Mouse (Mus musculus): Measurements from ENCODE around the gene Tgfbr2.

Tgfbr2 gene

GRCm38 (mm10) chr9:116193535-116193881, 18.3 kb upstream of the Tgfbr2 start:
- no peak for DNase-seq

- no peak for DNase-seq
Observed at GRCm38 (mm10) chr9:116192826-116193534, 17.8 kb upstream of the Tgfbr2 start.

GRCm38 (mm10) chr9:116192253-116192652, 17.1 kb upstream of the Tgfbr2 start:
- no peak for DNase-seq

- no peak for DNase-seq
Observed at GRCm38 (mm10) chr9:116189831-116190230, 14.7 kb upstream of the Tgfbr2 start.

DNA sequence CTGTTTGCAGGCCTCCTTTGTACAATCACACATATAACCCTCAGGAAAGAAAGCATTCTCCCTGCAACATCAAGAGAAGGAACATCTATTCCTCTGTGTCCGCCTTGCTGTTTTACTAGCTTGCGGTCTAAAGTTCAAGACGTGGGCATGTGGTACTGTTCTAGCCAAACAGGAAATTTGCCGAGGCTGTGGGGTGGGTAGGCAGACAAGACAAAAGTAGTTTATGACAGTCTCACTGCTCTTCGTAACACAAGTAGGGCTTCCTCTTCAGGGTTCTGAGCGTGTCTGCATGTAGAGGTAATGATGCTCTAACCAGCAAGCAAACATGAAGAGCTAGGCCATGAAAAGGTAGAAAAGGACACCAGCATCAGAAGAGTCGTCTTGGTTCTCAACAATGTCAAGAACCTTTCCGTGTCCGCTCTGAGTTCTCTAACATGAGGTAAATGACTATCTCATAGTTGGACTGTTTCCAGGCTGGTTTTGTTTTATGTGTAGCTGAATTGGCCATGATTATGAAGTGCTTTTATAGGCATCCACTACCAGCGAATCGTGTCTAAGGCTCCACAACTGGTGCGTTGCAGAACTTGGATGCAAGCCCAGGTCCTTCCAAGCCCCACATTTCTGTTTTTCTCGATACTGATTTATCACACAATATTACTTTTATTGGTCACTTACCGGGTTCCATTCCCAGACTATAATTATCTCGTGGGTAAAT, 13.9 kb upstream of the Tgfbr2 start:
- no peak for DNase-seq

DNA sequence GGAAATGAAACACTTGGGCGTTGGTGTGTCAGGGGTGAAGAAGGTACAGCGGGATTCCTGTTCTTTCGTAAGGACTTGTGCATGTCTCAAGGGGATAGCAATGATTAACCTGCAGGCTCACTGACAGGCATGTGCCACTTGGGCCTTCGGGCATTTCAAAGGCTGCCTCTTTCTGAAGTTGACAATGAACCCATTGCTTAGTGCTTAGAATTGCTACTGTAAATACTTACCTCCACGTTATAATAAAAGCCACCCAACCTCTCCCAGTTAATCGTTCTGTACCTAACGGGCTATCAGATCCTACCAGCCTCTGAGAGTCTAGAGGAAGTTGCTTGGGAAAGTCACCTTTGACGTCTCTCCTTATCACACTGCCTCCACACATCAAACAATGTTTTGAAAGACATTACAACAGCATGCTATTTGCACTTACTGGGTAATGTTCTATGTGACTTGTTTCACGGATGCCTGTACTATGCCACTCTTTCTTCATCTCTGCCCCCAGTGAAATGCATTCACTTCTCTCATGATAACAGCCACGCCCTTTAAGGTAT, 12.1 kb upstream of the Tgfbr2 start:
- no peak for DNase-seq

GRCm38 (mm10) chr9:116184903-116185302, 9.7 kb upstream of the Tgfbr2 start:
- DNase-seq, result no peak

- no peak for DNase-seq
Observed at GRCm38 (mm10) chr9:116183035-116183434, 7.9 kb upstream of the Tgfbr2 start.

DNA sequence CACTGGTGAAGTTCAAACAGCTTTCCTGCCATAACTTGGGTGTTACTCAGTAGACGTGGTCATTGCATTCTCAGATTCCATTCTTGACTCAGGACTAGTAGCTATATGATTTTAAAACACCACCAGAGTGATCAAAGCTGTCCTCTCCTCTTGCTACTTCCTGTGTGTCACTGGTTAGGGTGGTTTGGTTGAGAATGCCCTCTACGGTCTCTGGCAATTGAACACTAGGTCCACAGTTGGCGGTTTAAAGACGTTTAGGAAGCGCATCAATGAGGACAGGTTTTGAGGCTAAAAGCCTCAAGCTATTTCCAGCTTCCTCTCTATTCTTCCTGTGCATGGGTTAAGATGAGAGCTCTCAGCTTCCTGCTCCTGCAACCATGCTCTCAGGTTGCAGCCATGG, 6.4 kb upstream of the Tgfbr2 start:
- no peak for DNase-seq

- DNase-seq, result no peak
Observed at GRCm38 (mm10) chr9:116178151-116178550, 3.0 kb upstream of the Tgfbr2 start.

- DNase-seq, result no peak
Observed at GRCm38 (mm10) chr9:116177108-116177507, 1.9 kb upstream of the Tgfbr2 start.

- no peak for DNase-seq
Observed at GRCm38 (mm10) chr9:116175488-116176115, 442 bp upstream of the Tgfbr2 start.

DNA sequence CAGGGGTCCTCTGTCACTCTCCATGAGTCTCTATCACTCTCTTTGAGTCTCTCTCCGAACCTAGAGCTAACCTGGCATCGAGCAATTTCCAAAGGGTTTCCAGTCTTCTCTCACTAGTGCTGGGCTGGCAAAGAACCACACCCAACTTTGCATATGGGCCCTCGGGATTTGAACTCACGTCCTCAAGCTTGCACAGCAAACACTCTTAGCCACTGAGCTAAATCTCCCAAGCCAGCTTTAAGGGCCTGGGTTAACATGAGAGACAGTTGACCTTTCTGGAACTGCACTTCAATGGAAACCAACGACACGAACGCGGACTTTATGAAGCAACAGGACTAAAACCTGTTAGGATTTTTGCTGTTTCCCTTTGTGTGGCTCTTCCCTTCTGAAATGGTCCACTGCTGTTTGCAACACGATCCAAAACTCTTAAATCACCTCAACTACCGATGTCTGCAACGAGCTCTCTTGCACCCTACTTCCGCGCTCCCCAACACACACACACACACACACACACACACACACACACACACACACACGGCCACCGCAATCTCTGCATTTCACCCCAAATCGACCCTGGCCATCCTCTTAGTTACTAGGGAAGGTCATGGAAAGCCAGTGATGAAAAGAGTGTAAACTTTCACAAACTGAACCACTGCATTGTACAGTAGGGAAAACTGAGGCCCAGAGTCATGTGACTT, 1.5 kb downstream of the Tgfbr2 start:
- DNase-seq, result no peak

DNA sequence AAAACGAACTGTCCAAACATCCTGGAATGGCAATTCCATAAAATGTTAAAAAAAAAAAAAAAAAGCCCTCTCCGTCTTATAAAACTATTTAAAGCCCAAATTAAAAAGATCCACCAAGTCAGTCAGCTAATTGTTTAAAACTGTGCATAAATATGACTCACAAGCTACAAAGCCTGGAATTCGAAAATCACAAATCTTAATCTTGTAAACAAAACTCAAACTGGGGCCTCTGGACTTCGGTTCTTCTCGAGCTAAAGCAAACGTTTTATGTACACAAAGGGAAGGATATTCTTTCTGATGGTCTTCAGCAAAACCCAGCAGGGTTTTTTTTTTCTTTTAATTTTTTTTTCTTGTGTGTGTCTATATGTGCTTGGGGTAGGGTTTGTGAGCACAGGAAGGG, 2.1 kb downstream of the Tgfbr2 start:
- DNase-seq, result no peak

- DNase-seq, result no peak
Observed at GRCm38 (mm10) chr9:116169067-116169466, 6.1 kb downstream of the Tgfbr2 start.

DNA sequence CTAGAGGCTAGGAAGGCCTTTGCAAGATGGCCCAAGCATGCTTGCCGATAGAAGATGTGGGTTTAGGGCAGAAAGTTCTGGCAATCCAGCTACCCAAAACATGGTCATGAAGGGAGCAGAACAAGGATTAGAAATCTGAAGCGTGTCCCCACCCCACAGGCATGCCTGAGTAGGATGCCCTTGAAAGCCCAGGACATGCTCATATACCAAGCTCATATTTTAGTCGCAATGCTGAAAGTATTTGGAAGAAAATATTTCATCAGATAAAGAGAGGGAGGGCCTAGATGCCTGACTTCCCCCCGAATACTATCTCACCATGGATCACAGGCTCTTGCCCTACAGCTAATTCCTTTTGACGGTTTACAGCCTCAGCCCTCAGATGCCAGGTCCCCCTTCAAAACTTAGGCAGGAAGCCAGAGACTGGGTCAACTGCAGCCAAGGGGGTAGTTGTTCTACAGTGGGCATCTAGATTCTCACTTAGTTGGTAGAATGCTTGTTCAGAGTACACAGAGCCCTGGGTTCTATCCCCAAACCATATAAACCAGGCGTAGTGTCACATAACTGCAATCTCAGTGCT, 7.8 kb downstream of the Tgfbr2 start:
- no peak for DNase-seq

- DNase-seq, result no peak
Observed at GRCm38 (mm10) chr9:116166363-116166762, 8.8 kb downstream of the Tgfbr2 start.

DNA sequence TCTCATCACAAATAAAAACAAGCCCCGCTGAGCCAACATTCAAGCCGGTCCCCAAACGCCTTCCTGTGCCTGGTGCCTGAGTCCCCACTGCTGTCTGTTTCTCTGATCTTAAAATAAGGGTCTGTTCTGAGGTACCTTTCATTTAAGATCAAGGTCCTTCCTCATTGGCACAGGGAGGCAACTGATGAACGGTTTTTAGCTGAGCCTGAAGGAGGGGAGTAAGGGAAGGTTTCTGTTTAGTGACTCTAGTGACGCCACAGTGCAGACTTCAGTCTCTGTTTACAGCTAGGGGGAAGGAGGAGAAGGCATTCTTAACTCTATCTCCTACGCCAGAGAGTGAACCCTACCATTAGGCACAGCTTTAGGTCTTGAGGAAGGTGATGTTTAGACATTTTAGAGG, 11.3 kb downstream of the Tgfbr2 start:
- no peak for DNase-seq

DNA sequence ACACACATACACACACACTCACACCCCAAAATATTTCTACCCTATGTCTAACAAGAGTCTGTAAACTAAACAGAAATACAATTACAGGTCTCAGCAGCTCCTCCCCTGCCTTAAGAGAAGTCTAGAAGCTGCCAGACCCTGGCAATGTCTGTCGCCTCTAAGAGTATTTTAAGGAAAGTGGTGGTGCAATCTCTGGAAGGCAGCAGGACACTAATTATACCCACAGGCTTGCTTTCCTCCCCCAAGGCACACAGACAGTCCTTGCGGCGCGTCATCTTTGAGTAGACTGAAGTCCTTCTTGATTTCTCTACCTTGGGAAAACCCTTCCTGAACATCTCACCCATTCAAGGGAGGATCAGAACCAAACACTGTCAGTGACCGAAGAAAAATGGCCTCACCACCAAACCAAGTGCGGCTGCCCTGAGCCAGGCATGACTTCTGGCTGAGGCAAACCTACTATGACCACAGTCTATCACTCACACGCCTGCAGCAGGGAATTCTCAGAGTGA, 12.2 kb downstream of the Tgfbr2 start:
- no peak for DNase-seq

DNA sequence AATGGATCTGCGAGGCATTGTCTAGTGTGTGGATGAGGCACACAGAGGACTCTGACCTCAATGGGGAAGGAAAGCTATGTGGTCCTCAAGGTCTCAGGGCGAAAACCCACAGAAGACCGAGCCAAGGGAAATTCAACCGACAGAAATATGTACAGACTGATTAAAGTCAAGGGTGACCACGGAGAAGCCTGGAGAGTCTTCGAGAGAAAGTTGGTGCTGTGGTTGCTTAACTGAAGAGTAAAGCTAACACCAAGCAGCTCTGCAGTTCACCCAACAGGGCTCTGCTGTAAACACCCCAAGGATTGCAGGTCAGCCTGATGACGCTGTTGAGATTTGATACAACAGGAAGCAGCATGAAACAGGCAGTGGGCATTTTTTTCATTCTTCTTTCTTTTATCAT, 14.3 kb downstream of the Tgfbr2 start:
- no peak for DNase-seq

- DNase-seq, result no peak
Observed at GRCm38 (mm10) chr9:116160067-116160466, 15.1 kb downstream of the Tgfbr2 start.

DNA sequence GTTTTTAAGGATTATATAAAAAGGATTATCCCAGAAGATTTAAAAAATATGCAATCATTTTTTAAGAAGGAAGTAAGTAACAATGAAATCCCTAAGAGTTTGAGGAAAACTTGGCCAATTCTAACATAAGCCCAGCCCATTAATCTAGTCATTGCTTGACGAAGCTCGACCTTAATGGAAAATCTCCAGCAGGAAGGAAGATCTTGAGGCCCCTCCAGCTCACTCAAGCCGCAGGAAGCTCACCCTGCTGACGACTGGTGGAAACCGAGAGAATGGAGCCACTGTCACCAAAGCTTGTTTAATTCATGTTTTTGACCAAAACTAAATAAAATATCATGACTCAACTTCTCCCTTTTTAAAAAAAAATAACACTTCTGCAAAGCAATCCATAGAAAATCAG, 18.7 kb downstream of the Tgfbr2 start:
- DNase-seq, result no peak

DNA sequence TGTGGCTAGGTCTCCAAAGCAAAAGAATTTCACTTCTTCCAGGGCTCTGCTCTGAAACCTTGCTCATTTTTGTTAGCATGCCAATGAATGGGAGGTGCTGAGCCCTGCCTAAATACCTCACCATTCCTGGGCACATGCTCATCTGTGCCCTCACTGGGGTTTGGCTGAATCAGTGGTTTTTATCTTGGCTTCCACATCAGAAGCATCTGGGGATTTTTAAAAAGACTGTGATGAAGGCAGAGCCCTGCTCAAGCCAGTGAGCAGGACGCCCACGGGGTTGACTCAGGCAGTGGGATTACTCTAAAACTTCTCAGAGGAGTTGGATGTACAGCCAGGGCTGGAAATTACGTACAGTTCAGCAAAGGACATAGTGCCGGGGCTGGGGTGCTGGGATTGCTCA, 22.3 kb downstream of the Tgfbr2 start:
- DNase-seq, result no peak

Measured in cerebellum, adult 18-20 months (tissue).